Mouse (Mus musculus) regulatory T cell (primary cell): ENCODE measurements around the gene Elavl3.

Source experiments
- in situ Hi-C: fragments of 300-600 bp; cut with MboI, MseI; formaldehyde crosslinking; loops from one replicate; pipeline ENCODE4 v1.15.1; 2025; ENCODE audit warnings: high pct_unique_total_duplicates

The Elavl3 gene

DNA sequence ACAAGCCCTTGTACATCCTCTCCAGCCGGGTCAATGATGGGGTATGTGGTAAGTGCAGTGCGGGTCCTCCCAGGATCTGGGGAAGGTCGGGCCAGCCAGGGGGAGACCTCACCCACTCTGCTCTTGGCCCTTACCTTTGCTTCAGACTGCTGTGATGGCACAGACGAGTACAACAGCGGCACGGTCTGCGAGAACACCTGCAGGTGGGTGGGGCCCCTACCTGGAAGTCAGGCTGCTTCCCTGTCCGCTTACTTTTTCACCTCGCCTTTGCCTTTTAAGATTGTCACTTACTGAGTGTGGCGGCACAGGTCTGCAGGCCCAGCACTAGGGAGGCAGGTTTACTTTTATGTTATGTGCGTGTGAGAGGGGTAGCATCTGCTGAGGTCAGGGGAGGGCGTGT is 47.3 kb downstream of the Elavl3 start:
- in situ Hi-C loops = loop anchor here (5.0 kb wide), 1 partner anchor 87 kb away; the partner anchor contains the start of gene Rab3d

DNA sequence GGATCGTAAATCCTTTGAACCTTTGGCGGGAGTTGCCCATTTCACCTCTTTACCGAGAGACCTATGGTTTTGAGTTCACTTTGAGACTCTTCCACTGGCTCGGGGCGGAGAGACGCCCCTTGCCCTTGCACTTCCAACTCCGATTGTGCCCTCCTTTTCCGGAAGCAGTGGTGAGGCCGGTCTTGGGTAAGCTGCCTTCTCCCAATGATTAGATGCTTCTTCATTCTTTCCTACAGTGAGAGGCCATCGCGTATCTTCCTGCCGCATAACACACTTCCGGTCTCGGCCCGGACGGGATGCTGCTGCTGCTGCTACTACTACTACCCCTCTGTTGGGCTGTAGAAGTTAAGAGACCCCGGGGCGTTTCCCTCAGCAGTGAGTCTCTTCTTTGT is 48.7 kb downstream of the Elavl3 start:
- in situ Hi-C loops = loop anchor here (5.0 kb wide), 1 partner anchor 86 kb away; the partner anchor contains the start of gene Rab3d

DNA sequence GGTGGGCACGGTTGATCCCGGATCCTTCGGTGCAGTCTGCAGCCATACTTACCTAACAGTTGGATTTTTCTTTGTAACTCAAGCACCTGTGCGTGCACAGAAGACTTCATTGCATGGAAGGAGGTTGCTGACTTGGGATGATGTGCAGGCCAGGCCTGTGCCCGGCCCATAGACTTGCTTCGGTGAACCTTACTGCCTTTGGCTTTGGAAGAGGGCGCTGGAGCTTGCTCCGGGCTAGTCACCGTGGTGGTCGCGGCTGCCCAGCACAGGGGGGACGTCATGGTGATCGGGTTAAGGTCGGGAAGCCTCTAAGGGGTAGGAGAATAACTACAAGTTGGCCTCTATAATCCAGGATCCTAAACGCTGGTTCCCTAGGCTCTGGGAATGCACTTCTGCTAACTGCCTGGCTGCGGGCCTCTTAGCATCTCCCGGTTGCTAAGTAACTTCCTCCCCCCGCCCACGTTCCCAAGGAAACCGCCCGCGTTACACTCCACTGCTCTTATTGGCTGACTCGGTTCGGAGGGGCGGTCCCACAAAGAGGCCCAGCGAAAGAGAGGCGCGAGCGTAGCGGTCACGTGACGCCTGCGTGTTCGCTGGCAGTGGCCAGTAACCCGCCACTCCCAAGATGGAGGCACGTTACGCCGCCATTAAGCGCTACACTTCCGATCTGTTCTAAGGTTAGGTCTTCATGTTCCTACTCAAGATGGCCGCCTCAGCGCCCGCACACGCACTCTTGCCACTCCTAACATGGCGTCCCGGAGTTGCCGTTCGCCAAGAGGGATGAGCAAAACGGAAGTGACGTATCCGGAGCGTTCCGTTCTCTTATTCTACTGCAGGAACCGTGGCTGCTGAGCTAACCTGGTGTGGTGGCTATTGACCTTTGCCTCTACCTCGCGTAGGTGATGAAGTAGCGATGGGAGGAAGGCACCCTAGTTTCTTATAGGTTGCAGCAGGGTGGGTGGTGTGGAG is 49.3 kb downstream of the Elavl3 start, which contains the start of the genes Ccdc151 and Prkcsh:
TSS of gene Ccdc151 (minus strand) at position 441 of the 969 bp plus-strand sequence.
TSS of gene Prkcsh (plus strand) at position 613 of the 969 bp plus-strand sequence.
- in situ Hi-C loops = loop anchor here (5.0 kb wide), 1 partner anchor 85 kb away; the partner anchor contains the start of gene Rab3d

- in situ Hi-C loops = loop anchor here (5.0 kb wide), 1 partner anchor 84 kb away; the partner anchor contains the start of gene Rab3d
Measured at GRCm38 (mm10) chr9:22001633-22002032, 50.2 kb downstream of the Elavl3 start.

DNA sequence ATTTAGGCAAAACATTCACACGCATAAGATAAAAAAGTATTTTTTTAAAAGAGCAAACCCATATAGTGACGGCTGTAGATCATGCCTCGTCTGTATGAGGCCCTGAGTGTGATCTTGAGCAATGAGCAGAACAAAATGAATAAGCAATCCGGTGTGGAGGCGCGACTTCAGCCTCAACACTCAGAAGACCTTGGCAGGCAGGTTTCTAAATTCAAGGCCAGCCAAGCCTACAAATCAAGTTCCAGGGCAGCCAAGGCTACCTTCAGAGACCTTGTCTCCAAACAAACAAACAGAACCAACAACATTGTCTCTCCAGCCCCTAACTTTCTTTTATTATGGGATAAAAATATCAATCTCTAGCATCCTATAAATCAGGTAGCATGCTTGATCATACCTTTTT is 51.5 kb downstream of the Elavl3 start:
- in situ Hi-C loops = loop anchor here (5.0 kb wide), 1 partner anchor 83 kb away; the partner anchor contains the start of gene Rab3d

GRCm38 (mm10) chr9:21996178-21996867 is 55.5 kb downstream of the Elavl3 start:
- in situ Hi-C loops = no loop called here

GRCm38 (mm10) chr9:21992227-21992626 is 59.6 kb downstream of the Elavl3 start:
- in situ Hi-C loops = no loop called here

DNA sequence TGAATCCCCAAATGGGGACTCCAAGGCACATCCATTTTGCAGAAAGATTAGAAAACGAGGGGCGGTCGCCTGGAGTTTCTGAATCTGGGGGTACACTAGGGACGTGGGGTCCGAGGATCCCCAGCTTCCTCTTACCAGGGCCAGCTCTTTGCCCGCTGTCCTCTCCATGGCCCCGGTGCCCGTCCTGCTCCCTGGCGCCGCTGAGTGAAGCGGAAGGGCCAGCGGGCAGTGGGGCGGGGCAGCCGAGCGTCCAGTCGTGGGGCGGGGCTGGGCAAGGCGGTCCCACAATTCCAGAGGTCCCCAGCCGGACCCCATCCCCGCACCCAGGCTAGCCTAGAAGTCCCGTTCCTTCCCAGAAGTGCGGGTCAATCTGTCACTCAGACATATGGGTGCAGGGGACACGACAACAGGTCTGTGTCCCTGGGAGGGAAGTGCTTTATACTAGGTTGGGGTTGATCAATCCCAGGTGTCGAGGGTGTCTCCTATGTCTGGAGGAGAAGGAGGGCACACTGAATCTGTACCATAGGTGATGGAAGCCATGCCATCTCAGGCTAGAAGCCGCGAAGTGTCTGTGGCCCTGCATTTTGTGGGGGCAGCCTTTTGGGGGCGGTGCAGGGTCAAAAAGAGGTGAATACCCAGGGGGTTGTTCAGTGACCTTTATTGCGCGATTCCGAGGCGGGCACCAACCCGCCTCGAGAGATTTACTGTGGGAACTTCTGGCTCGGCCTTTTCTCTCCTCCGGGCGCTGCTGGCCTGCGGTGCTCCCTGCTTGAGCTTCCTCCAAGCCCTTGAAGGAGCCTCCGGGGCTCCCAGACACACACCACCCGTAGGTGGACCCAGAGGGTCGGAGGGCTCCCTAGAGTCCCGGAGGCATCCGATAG is 62.4 kb downstream of the Elavl3 start, which contains the start of gene Rgl3:
TSS of gene Rgl3 (minus strand) at position 217 of the 881 bp plus-strand sequence.
- in situ Hi-C loops = no loop called here

DNA sequence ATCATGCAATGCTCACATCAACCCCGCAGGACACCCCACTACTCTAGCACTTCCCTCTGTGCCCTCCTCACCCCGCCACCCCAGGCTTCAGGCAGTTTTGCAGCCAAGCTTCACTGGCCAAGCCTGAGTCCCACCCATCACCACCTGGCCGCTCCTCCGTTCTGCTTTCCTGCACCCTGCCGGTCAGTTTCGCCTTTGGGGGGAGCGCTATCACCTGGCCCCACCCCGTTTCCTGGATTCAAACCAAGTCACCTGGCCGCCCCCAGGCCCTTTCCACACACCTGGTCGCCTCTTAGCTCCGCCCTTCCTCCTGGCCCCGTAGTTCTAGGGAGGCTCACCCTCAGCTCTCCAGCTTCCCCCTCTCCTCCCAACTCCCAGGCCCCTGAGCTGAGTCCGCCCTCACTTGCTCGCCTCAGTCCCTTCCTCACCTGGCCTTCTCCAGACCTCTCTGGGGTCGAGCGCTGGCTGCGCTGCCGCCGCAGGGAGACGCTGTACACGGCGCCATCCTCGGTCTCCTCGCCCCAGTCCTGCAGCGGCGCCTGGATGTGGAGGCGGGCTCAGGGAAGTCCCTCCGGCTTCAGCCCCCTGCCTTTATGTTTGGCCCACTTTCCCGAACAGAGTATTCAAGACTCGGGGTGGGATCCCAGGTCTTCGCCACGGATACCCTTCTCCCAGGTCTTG is 63.3 kb downstream of the Elavl3 start:
- in situ Hi-C loops = no loop called here

DNA sequence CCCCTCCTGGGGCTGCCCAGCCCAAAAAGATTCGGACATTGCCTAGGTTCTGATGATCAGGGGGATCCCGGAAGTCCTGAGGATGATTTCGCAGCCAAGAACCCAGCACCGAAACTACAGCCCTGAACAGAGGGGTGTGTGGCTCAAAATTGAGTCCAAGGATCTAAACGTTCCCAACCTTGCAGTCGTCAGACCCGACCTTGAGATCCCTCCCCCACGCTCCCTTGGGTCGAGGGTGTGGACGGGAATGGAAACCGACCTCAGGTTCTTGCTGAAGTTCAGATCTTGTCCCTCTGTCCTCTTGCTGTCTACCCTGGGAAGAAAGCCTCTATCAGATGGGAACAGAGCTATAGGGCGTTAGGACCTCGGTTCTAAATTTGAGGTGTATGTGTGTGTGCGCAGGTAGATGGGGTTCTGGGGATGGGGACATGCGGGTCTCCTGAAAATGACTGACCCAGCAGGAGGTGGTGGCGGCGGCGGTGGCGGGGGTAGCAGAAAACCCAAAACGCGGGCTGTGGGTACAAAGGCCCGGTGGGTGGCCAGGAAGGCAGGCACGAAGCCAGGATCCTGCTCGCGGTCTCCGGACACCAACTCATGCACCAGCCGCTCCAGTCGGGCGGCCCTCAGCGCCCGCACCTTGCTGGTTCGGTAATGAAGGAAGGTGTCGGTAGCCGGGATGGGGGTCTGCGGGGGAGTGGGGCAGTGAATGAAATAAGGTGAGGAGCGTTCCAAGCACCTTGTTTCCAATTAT is 64.1 kb downstream of the Elavl3 start:
- in situ Hi-C loops = no loop called here

- in situ Hi-C loops = no loop called here
Measured at GRCm38 (mm10) chr9:21983911-21984310, 67.9 kb downstream of the Elavl3 start.

GRCm38 (mm10) chr9:21978398-21979128 is 73.3 kb downstream of the Elavl3 start:
- in situ Hi-C loops = loop anchor here (5.0 kb wide), 1 partner anchor 69 kb away; no protein-coding TSS in a partner anchor

DNA sequence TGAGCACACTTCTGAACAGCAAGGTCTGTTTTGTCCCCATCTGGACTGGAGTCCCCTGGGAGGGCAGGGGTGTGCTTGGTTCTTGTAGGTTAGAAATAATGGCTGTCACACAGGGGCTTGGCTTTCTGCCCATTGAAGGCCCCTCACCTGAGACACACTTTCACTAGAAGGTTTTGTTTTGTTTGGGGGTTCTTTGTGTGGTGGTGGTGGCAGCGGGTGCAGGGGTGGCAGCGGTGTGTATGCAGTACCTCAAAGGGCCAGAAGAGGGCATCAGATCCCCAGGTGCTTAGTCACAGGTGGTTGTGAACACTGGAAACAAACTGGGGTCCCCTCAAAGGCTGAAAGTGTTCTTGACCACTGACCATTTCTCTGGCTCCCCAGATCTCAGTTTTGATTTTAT is 73.9 kb downstream of the Elavl3 start:
- in situ Hi-C loops = loop anchor here (5.0 kb wide), 1 partner anchor 69 kb away; no protein-coding TSS in a partner anchor

DNA sequence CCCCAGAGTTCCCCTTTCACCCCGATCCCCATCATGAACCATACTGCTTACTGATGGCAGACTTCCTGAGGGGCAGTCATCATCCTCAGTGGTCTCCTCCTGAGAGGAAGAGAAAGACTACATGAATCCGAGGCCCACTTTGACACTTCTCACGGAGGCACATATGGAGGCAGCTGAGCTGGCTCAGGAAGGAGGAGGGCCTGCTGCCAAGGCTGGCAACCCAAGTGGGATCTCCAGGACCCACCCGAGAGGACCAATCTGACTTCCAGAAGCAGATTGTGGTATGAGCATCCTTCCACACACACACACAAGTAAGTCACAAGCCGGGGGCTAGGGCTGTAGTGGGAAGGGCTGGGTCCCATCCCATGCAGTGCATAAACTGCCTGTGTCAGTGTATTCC is 74.5 kb downstream of the Elavl3 start:
- in situ Hi-C loops = loop anchor here (5.0 kb wide), 1 partner anchor 70 kb away; no protein-coding TSS in a partner anchor

GRCm38 (mm10) chr9:21976626-21977175 is 75.1 kb downstream of the Elavl3 start:
- in situ Hi-C loops = loop anchor here (5.0 kb wide), 1 partner anchor 71 kb away; no protein-coding TSS in a partner anchor

GRCm38 (mm10) chr9:21969304-21969703 is 82.5 kb downstream of the Elavl3 start:
- in situ Hi-C loops = no loop called here

DNA sequence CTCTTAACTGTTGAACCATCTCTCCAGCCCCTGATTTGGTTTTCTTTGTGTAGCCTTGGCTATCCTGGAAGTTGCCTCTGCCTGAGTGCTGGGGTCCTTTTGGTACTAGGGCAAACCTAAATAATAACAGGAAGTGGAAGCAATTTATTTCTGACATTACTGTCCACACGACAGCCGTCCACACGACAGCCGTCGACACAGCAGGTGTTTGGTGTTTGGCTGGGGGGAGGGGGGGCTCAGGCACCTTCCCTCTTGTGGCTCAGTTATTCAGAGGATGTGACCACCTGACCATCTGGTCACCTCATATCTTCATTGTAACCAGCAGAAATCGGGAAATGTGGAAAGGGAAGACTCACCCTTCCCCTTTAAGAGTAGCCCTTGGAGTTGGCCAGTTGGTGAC is 82.9 kb downstream of the Elavl3 start:
- in situ Hi-C loops = no loop called here
